Mouse (Mus musculus) liver, adult 2 months (tissue): ENCODE results near the gene Cabin1.

Source experiments
- CTCF ChIP-seq: fragments of 200-500 bp; IDR thresholded peaks from 2 replicates; pipeline ENCODE4 v1.5.1; 2011; ENCODE audit warnings: low read depth, low read length, control low read depth
- POLR2A ChIP-seq: fragments of 200-500 bp; IDR thresholded peaks from 2 replicates; pipeline ENCODE4 v1.6.1; 2011; ENCODE audit warnings: low read length, control low read depth; ENCODE audit not compliant: insufficient read depth; ENCODE audit errors: extremely low read depth

DNA sequence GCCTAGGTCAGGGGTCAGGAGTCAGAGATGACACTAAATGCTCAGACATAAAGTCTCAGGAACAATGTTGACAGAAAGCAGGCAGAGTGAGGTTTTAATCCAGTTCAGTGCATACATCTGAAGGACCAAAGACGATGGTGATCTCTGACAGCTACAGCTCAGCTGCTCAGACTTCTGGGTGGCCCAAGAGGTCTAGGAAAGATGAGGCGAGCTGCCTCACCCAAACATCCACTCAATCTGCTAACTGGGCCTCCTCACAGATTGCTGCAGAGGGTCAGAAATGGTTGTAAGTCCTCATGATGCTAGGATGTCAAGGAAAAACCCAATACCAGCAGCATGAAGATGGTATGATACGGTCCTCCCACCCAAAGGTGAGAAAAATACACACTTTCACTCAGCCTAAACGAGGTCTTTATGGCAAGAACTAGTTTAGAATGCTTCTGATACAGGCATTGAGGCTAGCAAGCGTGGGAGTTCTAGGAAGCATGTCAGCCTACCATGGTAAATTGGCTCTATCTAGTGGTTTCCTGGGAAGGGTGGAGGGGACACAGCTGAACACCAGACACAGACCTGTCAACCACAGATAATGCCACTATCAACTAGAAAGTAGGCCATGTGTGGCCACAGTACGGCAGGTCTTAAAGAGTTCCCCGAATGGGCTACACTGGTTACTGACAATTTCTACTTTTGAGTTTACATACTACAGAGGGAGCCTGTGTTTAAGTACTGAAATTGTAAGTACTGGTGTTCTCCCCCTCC is 67.4 kb downstream of the Cabin1 start:
- TF ChIP-seq CTCF (no peak), POLR2A (no peak)
